Mouse (Mus musculus): Measurements from ENCODE around the gene Rps6ka5. TPM values are rescaled to one million over a fixed set of nuclear protein-coding genes. Genes with fewer than 3 reads are reported as not detected.

Gene Rps6ka5
- polyA plus RNA-seq, 1 experiment = 1.1 TPM

DNA sequence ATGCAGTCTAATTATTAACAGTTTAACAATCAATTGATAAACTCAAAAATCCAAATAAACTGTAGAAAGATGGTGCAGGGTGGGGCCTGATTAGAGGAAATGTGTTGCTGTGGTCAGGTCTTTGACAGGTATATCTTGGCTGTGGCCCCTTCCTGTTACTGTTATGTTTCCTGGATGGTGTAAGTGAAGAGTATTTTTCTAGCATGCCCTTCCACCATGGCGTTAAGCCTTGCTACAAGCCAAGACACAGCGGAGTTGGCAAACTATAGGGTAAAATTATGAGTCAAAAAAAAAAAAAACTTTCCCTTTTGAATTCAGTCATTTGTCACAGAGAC, 90.5 kb downstream of the Rps6ka5 start:
- TF ChIP-seq POLR2A (IDR thresholded peaks at IDR 0.05; ENCODE audit: low read depth, low read length) (no peak), CTCF (conservative IDR thresholded peaks at IDR 0.05; ENCODE audit: insufficient read depth, insufficient read length, low read depth, low read length) (no peak)

DNA sequence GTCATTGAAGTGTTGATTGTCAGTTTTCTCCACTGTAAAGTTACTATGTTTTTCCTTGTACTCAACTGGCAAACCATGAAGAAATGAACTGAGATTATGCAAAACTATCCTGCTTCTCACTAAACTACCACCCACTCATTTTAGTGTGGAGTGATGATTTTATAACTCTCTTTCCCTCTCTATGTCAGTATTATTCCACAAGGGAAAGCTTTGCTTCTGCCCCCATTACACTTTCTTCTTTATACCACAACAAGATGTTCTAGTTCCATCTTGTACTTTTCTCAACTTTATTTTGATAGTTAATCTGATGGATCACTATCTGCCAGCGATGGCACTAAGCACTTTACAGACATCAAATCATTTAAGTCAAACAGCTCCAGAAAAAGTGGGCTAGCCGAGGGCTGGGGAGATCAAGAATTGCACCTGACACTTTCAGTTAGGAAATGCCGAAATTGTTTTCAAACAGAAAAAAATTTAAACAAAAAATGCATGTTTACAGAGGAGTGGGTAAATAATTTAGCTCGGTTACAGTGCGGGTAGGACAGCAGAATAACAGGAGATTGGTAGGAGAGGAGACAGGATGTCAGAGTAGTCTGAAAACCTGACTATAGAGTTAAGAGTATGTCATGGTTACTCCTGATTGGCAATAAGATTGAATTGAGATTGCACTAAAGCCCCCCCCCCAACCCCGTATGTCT, 91.0 kb downstream of the Rps6ka5 start:
- Histone ChIP-seq H3K27ac (ENCODE audit: insufficient read depth, low read depth, low read length) (no peak overlapping the region), H3K27me3 (replicated peaks; ENCODE audit: control insufficient read depth, insufficient read depth, low read length) (no peaks in the 10 kb centered on the region), H3K36me3 (ENCODE audit: control insufficient read depth, insufficient read depth, low read length) (no peaks in the 10 kb centered on the region), H3K4me1 (ENCODE audit: control insufficient read depth, insufficient read depth, low read length) (no peaks in the 10 kb centered on the region), H3K4me3 (ENCODE audit: insufficient read depth, low read depth, low read length) (no peak overlapping the region)
- TF ChIP-seq CTCF (conservative IDR thresholded peaks at IDR 0.05; ENCODE audit: insufficient read depth, insufficient read length, low read depth, low read length) (no peak), POLR2A (IDR thresholded peaks at IDR 0.05; ENCODE audit: low read depth, low read length) (no peak)
- WGBS = 92% methylated on average over 6 of the region's 6 CpGs
- no peak for DNase-seq

More for the DNA sequence above, 90.5 kb downstream of the Rps6ka5 start:
- H3K4me1 ChIP-seq (ENCODE audit: control insufficient read depth, insufficient read depth, low read length) = no peaks in the 10 kb centered on the region
- 82% methylated on average over 2 of the region's 2 CpGs for WGBS
- H3K4me3 ChIP-seq (ENCODE audit: insufficient read depth, low read depth, low read length) = no peak overlapping the region
- H3K36me3 ChIP-seq (ENCODE audit: control insufficient read depth, insufficient read depth, low read length) = no peaks in the 10 kb centered on the region
- H3K27me3 ChIP-seq (replicated peaks; ENCODE audit: control insufficient read depth, insufficient read depth, low read length) = no peaks in the 10 kb centered on the region
- no peak for DNase-seq
- H3K27ac ChIP-seq (ENCODE audit: insufficient read depth, low read depth, low read length) = no peak overlapping the region

DNA sequence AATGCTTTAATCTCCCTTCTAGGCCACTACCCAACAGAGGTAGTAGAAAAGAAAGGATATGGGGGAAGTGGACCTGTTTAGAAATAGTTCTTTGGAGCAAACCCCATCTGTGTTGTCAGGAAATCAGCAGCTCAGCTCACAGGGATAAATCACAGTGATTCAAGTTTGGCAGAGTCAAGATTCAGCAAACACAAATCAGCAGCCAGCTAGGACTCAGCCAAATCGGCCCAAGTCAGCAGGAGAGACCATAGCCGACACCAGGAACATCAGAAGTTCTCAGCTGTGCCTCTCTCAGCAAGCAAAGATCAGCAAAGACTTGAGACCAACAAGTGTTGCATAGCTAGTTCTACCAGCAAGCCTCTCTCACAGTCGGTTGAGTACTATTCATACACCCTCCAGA, 93.6 kb downstream of the Rps6ka5 start:
- no peak overlapping the region for H3K27ac ChIP-seq (ENCODE audit: insufficient read depth, low read depth, low read length)
- TF ChIP-seq POLR2A (IDR thresholded peaks at IDR 0.05; ENCODE audit: low read depth, low read length) = no peak
- no peak for TF ChIP-seq CTCF (conservative IDR thresholded peaks at IDR 0.05; ENCODE audit: insufficient read depth, insufficient read length, low read depth, low read length)
- H3K27me3 ChIP-seq (replicated peaks; ENCODE audit: control insufficient read depth, insufficient read depth, low read length) = no peaks in the 10 kb centered on the region
- no peaks in the 10 kb centered on the region; the same call in 1 of the 2 replicates for H3K4me1 ChIP-seq (ENCODE audit: control insufficient read depth, insufficient read depth, low read length)
- DNase-seq = no peak
- WGBS = 79% methylated on average over 3 of the region's 3 CpGs
- H3K36me3 ChIP-seq (ENCODE audit: control insufficient read depth, insufficient read depth, low read length) = no peaks in the 10 kb centered on the region
- no peak overlapping the region for H3K4me3 ChIP-seq (ENCODE audit: insufficient read depth, low read depth, low read length)

GRCm38 (mm10) chr12:100631286-100631685, 95.5 kb downstream of the Rps6ka5 start:
- Histone ChIP-seq H3K27ac (ENCODE audit: insufficient read depth, low read depth, low read length) (no peak overlapping the region), H3K36me3 (ENCODE audit: control insufficient read depth, insufficient read depth, low read length) (no peaks in the 10 kb centered on the region), H3K4me3 (ENCODE audit: insufficient read depth, low read depth, low read length) (no peak overlapping the region), H3K4me1 (ENCODE audit: control insufficient read depth, insufficient read depth, low read length) (peaks cover 6% of the 10 kb centered on the region; the same call in 1 of the 2 replicates), H3K27me3 (replicated peaks; ENCODE audit: control insufficient read depth, insufficient read depth, low read length) (no peaks in the 10 kb centered on the region)
- no peak for TF ChIP-seq POLR2A (IDR thresholded peaks at IDR 0.05; ENCODE audit: low read depth, low read length)
- no peak for TF ChIP-seq CTCF (conservative IDR thresholded peaks at IDR 0.05; ENCODE audit: insufficient read depth, insufficient read length, low read depth, low read length)
- DNase-seq = no peak
- 80% methylated on average over 7 of the region's 7 CpGs for WGBS

DNA sequence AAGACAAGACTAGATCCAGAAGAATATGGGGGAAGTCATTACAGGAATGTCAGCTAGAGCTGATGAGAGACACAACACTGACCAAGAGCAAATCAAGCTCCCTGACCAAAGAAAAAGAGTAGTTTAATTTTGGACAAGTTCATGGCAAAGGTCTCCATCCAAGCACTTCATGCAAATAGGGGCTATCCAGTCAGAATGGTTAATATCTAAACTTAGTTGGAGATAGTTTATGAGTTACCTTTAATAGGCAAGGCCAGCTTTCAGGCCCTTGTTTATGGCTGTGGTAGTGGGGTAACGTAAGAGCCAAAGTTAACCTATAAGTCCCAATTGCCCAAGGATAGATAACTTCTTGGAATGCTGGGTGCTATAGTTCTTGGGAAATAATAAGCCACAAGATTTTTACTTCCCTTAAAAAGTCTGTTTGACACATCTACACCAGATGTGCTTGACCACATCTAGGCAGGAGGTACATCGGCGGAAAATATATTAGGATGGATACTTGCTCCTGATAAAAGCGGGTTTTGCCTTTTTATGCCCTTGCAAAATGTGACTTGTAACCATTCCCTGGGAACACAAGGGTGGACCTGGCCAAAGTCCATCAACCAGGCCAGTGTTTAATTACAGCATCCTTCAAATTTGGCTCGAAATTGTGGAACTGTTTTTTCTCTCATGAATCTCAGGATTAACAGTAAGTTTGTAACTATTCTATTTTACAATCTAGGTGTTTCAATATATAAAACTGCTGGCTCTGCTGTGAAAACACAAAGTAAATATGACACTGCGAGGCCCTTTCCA, 97.5 kb downstream of the Rps6ka5 start:
- TF ChIP-seq POLR2A (IDR thresholded peaks at IDR 0.05; ENCODE audit: low read depth, low read length) (no peak), CTCF (conservative IDR thresholded peaks at IDR 0.05; ENCODE audit: insufficient read depth, insufficient read length, low read depth, low read length) (no peak)
- peak; percentile 76 for DNase-seq
- Histone ChIP-seq H3K27ac (ENCODE audit: insufficient read depth, low read depth, low read length) (peak overlapping the region; percentile 88), H3K4me3 (ENCODE audit: insufficient read depth, low read depth, low read length) (no peak overlapping the region), H3K4me1 (ENCODE audit: control insufficient read depth, insufficient read depth, low read length) (peaks cover 6% of the 10 kb centered on the region; the same call in 1 of the 2 replicates), H3K36me3 (ENCODE audit: control insufficient read depth, insufficient read depth, low read length) (no peaks in the 10 kb centered on the region), H3K27me3 (replicated peaks; ENCODE audit: control insufficient read depth, insufficient read depth, low read length) (no peaks in the 10 kb centered on the region)
- 59% methylated on average over 6 of the region's 6 CpGs for WGBS

DNA sequence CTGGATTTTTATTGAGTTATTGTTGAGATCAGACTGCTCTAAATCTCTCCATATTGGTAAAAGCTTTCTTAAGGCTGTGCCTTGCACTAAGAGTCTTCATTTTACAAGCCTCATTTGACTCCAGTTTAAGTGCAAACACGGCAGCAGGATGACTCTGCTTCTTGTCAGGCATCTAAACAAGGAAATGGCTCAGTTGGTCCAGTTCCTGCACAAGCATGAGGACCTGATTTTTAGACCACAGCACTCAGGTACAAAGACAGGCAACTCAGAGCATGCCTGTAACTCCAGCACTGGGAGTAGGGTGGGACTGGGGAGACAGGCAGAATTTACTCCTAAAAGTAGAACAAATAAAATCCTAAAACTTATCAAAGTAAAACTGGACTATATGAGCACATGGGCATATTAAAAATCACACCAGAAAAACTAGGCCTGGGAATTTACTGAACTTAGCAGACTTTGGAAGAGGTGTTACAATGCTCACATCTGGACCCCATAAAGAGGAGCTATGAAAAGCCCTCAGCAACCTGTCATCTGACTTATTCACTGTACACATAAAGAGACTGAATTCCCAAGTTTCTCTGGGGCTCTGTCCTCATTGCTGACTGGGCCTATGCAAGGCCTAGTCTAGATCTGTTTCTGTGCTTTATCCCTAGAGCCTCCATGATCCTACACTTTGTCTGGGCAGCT, 99.6 kb downstream of the Rps6ka5 start:
- WGBS = 45% methylated on average over 1 of the region's 1 CpGs
- TF ChIP-seq POLR2A (IDR thresholded peaks at IDR 0.05; ENCODE audit: low read depth, low read length) = no peak
- TF ChIP-seq CTCF (conservative IDR thresholded peaks at IDR 0.05; ENCODE audit: insufficient read depth, insufficient read length, low read depth, low read length) = no peak
- Histone ChIP-seq H3K27ac (ENCODE audit: insufficient read depth, low read depth, low read length) (no peak overlapping the region; the same call in 1 of the 2 replicates), H3K4me1 (ENCODE audit: control insufficient read depth, insufficient read depth, low read length) (peaks cover 6% of the 10 kb centered on the region; the same call in 1 of the 2 replicates), H3K27me3 (replicated peaks; ENCODE audit: control insufficient read depth, insufficient read depth, low read length) (no peaks in the 10 kb centered on the region), H3K4me3 (ENCODE audit: insufficient read depth, low read depth, low read length) (no peak overlapping the region), H3K36me3 (ENCODE audit: control insufficient read depth, insufficient read depth, low read length) (no peaks in the 10 kb centered on the region)
- no peak for DNase-seq

All from kidney, adult 2 months (tissue).